Mouse (Mus musculus): ENCODE data around the gene Cux1.

Cux1 gene

DNA sequence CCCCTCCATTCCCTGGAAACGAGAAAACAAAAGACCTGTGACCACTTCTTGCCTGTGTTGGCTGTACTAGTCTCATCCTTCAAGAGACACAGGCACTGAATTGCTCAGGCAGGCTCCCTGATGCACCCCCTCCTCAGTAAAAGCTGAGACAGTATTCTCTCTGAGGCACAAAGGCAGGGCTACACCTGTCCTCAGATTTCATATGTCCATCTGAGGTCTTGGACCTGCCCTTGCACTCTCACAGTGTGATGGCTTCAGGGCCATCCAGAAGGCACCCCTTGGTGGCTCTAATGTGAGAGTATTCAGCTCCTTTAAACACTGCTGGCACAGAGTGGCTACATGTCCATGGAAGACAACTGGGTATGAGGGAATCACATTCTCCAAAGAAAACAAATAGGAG is 32.1 kb downstream of the Cux1 start:
- no peak for DNase-seq

GRCm38 (mm10) chr5:136533371-136534276 is 33.7 kb downstream of the Cux1 start:
- DNase-seq, result peak in 1 of 2 experiments; percentile 31

DNA sequence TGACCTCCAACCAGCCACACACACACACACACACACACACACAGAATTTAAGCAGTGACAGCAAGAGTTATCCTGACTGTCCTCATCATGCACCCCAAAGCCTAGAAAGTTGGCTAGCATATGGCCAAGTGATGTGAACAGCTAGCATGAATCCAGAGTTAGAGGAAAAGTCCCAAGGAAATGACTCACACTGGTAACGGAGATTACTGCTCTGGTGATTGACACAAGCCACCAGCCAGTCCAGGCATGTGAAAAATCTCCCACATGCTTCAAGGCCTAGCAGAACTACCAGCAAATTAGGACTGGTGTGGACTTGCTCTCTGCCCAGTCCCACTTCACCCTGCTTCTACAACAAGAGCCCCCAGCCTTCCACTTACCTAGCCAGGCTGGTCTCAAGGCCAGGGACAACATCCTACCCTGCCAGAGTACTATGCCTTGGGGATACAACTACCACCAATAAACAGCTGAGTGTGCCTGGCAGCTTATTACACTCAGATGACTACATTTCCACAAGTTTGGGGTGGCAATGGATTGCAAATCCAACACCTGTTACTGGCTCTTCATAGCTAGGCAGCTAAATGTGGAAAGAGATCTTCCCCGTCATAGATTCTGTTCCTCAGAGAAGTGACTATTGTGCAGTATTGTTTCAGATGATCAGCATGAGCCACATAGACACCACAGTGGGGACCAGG is 35.5 kb downstream of the Cux1 start:
- no peak for DNase-seq

GRCm38 (mm10) chr5:136530931-136531330 is 36.4 kb downstream of the Cux1 start:
- DNase-seq, result no peak

GRCm38 (mm10) chr5:136529165-136529564 is 38.1 kb downstream of the Cux1 start:
- DNase-seq, result no peak

DNA sequence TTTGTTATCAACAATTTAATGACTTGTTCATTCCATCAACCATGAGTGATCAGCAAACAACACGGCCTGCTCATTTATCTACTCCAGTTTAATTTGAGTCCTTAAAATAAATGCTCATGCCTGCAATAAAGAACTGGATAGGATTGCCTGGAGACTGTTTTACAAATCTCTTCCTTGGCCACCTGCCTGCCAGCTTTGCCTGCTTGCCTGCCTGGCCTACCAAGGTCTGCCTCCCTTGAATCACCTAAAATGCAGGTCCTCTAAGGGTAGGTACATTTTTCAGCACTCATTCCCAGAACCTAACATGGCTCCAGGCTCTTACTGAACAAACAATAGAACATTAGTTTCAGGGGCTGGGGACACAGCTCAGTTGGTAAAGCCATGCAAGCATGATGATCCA is 39.4 kb downstream of the Cux1 start:
- DNase-seq, result no peak

DNA sequence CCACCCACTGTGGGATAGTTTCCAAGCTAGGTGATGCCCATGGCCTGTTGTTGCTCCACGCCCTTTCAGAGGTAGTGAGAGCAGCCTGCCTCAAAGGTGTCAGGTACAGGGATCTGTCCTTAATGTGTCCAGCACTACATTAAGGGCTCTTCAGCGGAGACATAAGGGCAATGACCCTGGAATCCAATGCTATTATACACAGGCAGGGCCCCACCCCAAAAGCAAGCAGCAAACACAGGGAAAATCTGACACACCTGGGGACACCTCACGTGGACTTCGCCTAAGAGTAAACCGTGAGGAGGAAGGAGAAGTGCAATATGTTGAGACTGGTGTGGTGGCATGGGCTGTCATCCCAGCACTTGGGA is 40.8 kb downstream of the Cux1 start:
- no peak for DNase-seq

DNA sequence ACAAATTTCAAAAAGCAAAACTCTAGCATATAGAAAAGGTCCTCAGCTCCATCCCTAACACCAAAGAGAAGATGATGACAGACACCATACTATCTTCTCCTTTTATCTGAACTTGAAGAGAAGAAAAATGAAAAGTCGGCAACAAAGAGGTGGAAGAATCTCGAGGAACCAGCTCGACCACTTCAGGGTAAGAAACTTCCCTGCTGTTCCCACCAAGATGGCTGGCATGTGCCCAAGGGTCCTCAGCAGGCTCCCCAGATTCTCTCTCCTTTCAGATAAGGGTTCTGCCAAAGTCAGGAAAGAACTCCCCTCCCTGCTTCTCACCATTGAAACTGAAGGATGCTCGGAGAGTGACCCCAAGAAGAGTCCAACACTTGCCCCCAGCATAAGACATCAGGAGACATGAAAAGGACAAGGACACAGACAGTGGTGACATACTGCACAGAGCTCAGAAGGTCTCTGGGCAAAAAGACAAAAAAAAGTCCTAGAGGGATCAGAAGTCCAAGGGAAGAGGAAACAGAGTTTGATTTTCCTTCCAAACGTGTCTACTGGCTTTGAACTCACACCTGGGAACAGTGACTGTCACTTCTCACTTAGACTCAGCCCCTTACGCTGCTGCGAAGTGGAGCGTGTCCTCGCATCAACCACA is 41.3 kb downstream of the Cux1 start:
- no peak for DNase-seq

- peak; percentile 21 to 54 for DNase-seq
These were observed 44.3 kb downstream of the Cux1 start for GRCm38 (mm10) chr5:136522843-136523463.

GRCm38 (mm10) chr5:136521656-136522055 is 45.6 kb downstream of the Cux1 start:
- no peak for DNase-seq

DNA sequence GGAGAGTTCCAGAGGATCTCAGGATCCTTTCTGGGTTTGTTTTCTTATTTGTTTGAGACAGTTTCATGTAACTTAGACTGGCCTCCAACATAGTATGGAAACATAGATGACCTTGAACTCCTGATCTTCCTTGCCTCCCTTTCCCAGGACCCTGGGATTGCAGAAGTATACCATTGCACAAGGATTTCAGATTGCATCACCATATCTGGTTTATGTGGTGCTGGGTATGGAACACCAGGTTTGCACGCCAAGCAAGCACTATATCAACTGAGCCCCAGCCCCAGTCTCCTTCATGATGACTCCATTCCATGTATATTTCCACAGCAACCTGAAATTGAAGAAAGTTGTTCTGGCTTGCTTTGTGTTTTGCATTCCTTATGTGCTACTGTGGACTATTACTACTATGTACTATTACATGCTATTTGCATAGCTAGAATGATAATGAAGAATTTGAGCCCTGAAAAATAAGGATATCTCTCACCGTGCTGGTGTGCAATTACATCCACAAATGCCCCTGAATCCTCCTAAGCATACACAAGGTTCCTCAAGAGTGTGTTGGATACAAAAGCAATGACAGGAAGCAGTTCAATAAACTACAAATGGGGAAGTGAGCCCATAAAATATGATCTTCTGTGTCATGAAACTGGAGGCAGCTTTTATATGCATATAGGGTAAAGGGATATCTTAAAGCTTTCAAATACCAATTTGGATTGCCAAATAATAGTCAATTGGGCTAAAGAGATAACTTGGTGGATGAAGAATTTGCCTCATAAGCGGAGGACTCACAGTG is 48.4 kb downstream of the Cux1 start:
- DNase-seq, result no peak

GRCm38 (mm10) chr5:136517510-136517909 is 49.8 kb downstream of the Cux1 start:
- no peak for DNase-seq

GRCm38 (mm10) chr5:136516593-136516992 is 50.7 kb downstream of the Cux1 start:
- no peak for DNase-seq

DNA sequence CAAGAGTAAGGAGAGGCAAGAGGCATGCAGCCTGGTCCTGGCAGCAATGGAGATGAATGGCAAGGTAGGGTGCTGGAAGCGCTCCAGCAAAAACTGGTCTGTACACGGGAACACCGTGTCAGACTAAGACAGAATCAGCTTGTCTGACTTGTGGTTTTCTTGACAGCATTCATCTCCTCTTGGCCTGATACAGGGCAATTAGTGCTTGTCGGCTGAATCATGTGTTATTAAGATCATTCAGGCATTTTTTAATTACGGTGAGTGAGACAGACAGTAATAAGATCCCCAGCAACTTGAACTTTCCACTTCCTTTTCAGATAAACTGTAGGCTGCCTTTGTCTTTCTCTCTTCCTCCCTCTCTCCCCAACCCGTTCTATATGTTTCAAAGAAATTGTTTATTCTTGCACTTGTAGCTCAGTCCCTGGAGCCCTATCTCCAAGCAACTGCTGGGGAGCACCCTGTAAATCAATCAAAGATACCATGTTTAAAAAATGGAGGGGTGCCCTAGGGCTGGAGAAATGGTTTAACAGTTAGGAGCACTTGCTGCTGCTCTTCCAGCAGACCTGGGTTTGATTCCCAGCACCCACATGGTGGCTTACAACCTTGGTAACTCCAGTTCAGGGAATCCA is 53.1 kb downstream of the Cux1 start:
- peak; percentile 32 to 44 for DNase-seq

- DNase-seq, result no peak
These were observed 55.1 kb downstream of the Cux1 start for GRCm38 (mm10) chr5:136512103-136512674.

- DNase-seq, result no peak
These were observed 55.9 kb downstream of the Cux1 start for GRCm38 (mm10) chr5:136511378-136511777.

DNA sequence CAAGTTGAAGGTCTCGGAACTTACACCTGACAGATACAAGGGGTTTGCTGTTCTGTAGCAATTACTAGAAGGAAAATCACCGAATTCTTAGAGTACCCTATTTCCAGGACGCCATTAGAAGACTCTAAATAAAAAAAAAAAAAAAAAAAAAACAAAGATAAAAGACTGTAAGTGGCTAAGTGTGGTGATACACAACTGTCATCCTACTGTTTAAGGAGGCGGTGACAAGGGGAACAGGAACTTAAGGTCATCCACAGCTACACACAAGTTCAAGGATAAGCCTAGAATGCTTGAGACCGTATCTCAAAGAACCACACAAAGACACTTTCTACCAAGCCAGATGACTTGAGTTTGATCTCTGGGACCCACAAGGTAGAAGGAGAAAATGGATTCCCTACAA is 56.7 kb downstream of the Cux1 start:
- DNase-seq, result no peak

GRCm38 (mm10) chr5:136507629-136508028 is 59.7 kb downstream of the Cux1 start:
- DNase-seq, result no peak

- no peak for DNase-seq
These were observed 61.0 kb downstream of the Cux1 start for GRCm38 (mm10) chr5:136506262-136506661.

DNA sequence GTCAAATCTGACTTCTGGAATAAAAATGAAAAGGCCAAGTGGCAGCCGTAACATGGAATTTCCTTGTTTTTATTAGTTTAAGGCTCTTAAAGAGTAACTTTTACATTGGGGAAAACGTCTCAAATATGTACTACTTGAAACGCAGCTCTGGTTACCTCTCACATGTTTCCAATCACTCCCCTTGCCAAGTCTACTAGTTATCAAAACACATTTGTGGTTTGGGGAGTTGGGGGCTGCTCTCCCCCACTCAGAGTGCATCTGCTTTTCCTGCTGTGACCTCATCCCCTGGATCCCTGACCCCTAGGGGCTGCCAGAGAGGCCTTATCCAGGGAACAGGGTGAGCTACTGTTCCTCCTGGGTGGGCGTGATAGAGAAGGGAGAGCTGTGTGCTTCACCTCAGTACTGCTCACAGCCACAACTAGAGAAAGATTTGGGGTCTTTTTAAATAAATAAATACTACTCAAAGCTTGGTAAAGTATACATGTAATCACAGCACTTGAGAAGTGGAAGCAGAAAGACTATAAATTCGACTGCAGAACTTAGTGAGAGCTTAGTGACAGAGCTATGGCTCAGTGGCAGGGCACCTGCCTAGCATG is 64.7 kb downstream of the Cux1 start:
- DNase-seq, result peak in 1 of 2 experiments; percentile 17

- DNase-seq, result peak in 1 of 2 experiments; percentile 20
These were observed 66.9 kb downstream of the Cux1 start for GRCm38 (mm10) chr5:136500307-136500871.

Measured in kidney, postnatal 4 days (tissue).